Mouse (Mus musculus) lung, postnatal 0 days (tissue): ENCODE results near the gene Mmel1.

Experiments used
- CTCF ChIP-seq: IDR thresholded peaks from 2 replicates; pipeline ENCODE4 v1.5.1; 2016; ENCODE audit warnings: antibody characterized with exemption, mild to moderate bottlenecking
- EP300 ChIP-seq: IDR thresholded peaks from 2 replicates; pipeline ENCODE4 v1.6.1; 2016; ENCODE audit warnings: antibody characterized with exemption, mild to moderate bottlenecking, control low read depth

DNA sequence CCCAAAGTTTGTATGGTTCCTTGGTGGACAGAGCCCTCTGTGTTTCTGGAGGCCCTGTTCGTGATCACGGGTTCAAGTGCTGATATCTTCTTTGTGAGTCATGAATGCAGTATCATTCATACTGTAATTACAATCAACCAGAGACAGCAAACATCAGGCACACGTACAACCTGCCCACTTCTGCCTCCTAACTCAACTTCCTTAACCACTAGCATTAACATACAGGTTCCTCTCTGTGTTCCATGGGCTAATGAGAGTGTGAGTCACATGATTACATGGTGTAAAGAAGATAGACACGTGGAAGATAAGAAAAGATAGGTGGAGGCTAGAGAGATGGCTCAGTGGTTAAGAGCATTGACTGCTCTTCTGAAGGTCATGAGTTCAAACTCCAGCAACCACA is 47.3 kb downstream of the Mmel1 start:
- no peak for TF ChIP-seq CTCF
- TF ChIP-seq EP300, result no peak
